Mouse (Mus musculus) liver, postnatal 0 days (tissue): ENCODE measurements at regions not wholly inside any gene's neighbourhood (a gene's known extent, or its start where the extent isn't known, plus 50 kb on each side); places are given as distances from the start of the nearest gene placed in this dataset.
A peak's percentile ranks its signal among the peaks of the same experiment; 100 is the strongest.

ENCODE experiments used
- ATAC-seq: fragments of 200-750 bp; cut with Nextera tagmentation; 2 replicates; pipeline ENCODE4 v1.8.0; 2017; ENCODE audit warnings: mild to moderate bottlenecking, moderate library complexity
- DNase-seq: peaks from one replicate; pipeline ENCODE4 v3.0.0-alpha.2; 2016
- H3K27ac ChIP-seq: fragments of 300-500 bp; sonication (generic); 2 replicates; pipeline ENCODE4 v1.5.1; 2014; ENCODE audit warnings: antibody characterized with exemption, moderate library complexity, mild to moderate bottlenecking, low read depth
- H3K27me3 ChIP-seq: fragments of 300-500 bp; sonication (generic); 2 replicates; pipeline ENCODE4 v1.6.1; 2014; ENCODE audit warnings: low read length, control low read depth, mixed read lengths; ENCODE audit not compliant: insufficient read depth
- H3K36me3 ChIP-seq: fragments of 300-500 bp; sonication (generic); replicated peaks from 2 replicates; pipeline ENCODE4 v1.6.1; 2014; ENCODE audit warnings: mild to moderate bottlenecking, control low read depth, low read length, moderate library complexity, mixed read lengths; ENCODE audit not compliant: insufficient read depth
- H3K4me1 ChIP-seq: fragments of 300-500 bp; sonication (generic); 2 replicates; pipeline ENCODE4 v1.6.1; 2014; ENCODE audit warnings: antibody characterized with exemption, mild to moderate bottlenecking, control low read depth; ENCODE audit not compliant: insufficient read depth
- H3K4me2 ChIP-seq: fragments of 300-500 bp; sonication (generic); 2 replicates; pipeline ENCODE4 v1.6.1; 2014; ENCODE audit warnings: low read depth, mild to moderate bottlenecking, low read length, moderate library complexity, mixed read lengths
- H3K4me3 ChIP-seq: fragments of 300-500 bp; sonication (generic); 2 replicates; pipeline ENCODE4 v1.5.1; 2014; ENCODE audit warnings: low read depth, low read length
- H3K9ac ChIP-seq: fragments of 300-500 bp; sonication (generic); replicated peaks from 2 replicates; pipeline ENCODE4 v1.6.1; 2014; ENCODE audit warnings: mild to moderate bottlenecking, moderate library complexity
- H3K9me3 ChIP-seq: fragments of 300-500 bp; sonication (generic); 2 replicates; pipeline ENCODE4 v1.6.1; 2016; ENCODE audit warnings: mild to moderate bottlenecking, control low read depth, low read length, mixed read lengths
- CTCF ChIP-seq: sonication (generic); IDR thresholded peaks from 2 replicates; pipeline ENCODE4 v1.5.1; 2016; ENCODE audit warnings: antibody characterized with exemption, low read depth
- EP300 ChIP-seq: IDR thresholded peaks from 2 replicates; pipeline ENCODE4 v1.6.1; 2016; ENCODE audit warnings: antibody characterized with exemption, low read depth, mild to moderate bottlenecking
- WGBS: fragments of 180-500 bp; shearing (Covaris S2); extraction: QIAGEN DNeasy Blood & Tissue Kit; methylation state at CpG from one replicate; pipeline ENCODE4 v1.1.7; 2014; ENCODE audit not compliant: insufficient replicate concordance; 5-methylcytosine and 5-hydroxymethylcytosine counted together

GRCm38 (mm10) chr14:78405568-78405967 is 97.7 kb upstream of the Tnfsf11 start:
- ATAC-seq (no peak), DNase-seq (no peak)
- no peaks in the 10 kb centered on the region for H3K27me3 ChIP-seq
- H3K4me2 ChIP-seq, result no peak overlapping the region
- TF ChIP-seq CTCF (peak; percentile 38), EP300 (no peak)
- H3K4me1 ChIP-seq, result no peaks in the 10 kb centered on the region
- no peak overlapping the region for H3K4me3 ChIP-seq
- no peaks in the 10 kb centered on the region for H3K9me3 ChIP-seq
- 53% methylated on average over 3 of the region's 3 CpGs for WGBS
- no peak overlapping the region for H3K27ac ChIP-seq
- no peaks in the 10 kb centered on the region for H3K36me3 ChIP-seq
- no peak overlapping the region for H3K9ac ChIP-seq

DNA sequence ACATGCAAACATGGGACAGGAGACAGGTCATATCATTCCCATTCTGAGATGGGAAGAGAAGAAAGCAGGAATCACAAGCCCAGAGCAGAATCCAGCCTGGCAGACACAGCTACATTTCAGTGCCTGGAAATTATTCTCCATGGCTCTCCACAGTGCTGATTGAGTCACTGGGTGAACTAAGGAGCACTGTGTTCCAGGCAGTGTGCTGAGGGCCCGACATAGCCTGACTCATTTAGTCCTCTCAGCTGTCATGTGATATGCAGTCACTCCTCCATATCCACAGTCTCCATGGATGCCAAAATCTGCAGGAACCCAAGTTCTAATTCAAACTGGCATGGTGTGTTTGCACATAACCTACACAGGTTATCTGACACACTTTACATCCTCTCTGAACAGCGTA is 90.1 kb upstream of the Tnfsf11 start:
- 72% methylated on average over 2 of the region's 2 CpGs for WGBS
- no peaks in the 10 kb centered on the region for H3K27me3 ChIP-seq
- H3K4me2 ChIP-seq, result no peak overlapping the region
- no peaks in the 10 kb centered on the region for H3K9me3 ChIP-seq
- H3K4me3 ChIP-seq, result no peak overlapping the region
- ATAC-seq (no peak), DNase-seq (no peak)
- no peaks in the 10 kb centered on the region for H3K4me1 ChIP-seq
- H3K9ac ChIP-seq, result no peak overlapping the region
- no peak overlapping the region for H3K27ac ChIP-seq
- no peaks in the 10 kb centered on the region for H3K36me3 ChIP-seq
- TF ChIP-seq CTCF (no peak), EP300 (no peak)

- ATAC-seq, result no peak
Observed at GRCm38 (mm10) chr14:78395631-78396030, 87.8 kb upstream of the Tnfsf11 start.

DNA sequence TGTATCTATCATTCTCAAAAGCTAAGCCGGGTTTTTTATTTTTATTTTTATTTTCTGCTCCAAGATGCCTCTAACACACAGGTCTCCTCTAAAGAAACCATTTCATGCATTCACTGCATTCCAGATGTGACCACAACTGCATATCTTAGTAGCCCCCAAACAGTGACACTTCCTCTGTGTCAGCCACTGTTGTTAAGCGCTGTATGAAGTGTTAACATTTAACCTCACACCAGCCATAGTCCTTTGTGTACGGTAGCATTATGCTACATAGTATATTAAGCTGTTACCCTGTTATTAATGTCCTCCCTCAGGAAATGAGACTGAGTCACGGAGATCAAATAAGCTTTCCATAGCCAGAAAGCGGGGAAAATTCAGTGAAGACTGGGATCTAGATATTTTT is 79.2 kb upstream of the Tnfsf11 start:
- H3K27me3 ChIP-seq, result no peaks in the 10 kb centered on the region
- ATAC-seq, result no peak
- H3K4me2 ChIP-seq, result no peak overlapping the region
- 59% methylated on average over 5 of the region's 5 CpGs for WGBS
- H3K9ac ChIP-seq, result no peak overlapping the region
- H3K4me3 ChIP-seq, result no peak overlapping the region
- no peaks in the 10 kb centered on the region for H3K4me1 ChIP-seq
- DNase-seq, result no peak
- TF ChIP-seq EP300 (no peak), CTCF (no peak)
- no peaks in the 10 kb centered on the region for H3K9me3 ChIP-seq
- H3K27ac ChIP-seq, result no peak overlapping the region
- H3K36me3 ChIP-seq, result no peaks in the 10 kb centered on the region

More at GRCm38 (mm10) chr14:78395631-78396030, 87.8 kb upstream of the Tnfsf11 start:
- Histone ChIP-seq H3K4me1 (no peaks in the 10 kb centered on the region), H3K4me2 (no peak overlapping the region), H3K4me3 (no peak overlapping the region), H3K9me3 (no peaks in the 10 kb centered on the region), H3K27ac (no peak overlapping the region), H3K36me3 (no peaks in the 10 kb centered on the region), H3K27me3 (no peaks in the 10 kb centered on the region), H3K9ac (no peak overlapping the region)
- WGBS, result 80% methylated on average over 6 of the region's 6 CpGs
- no peak for TF ChIP-seq EP300
- TF ChIP-seq CTCF, result no peak
- no peak for DNase-seq

GRCm38 (mm10) chr14:78384370-78384769 is 76.5 kb upstream of the Tnfsf11 start:
- Histone ChIP-seq H3K36me3 (no peaks in the 10 kb centered on the region), H3K27ac (no peak overlapping the region), H3K4me3 (no peak overlapping the region), H3K4me2 (no peak overlapping the region), H3K4me1 (no peaks in the 10 kb centered on the region), H3K9me3 (no peaks in the 10 kb centered on the region), H3K9ac (no peak overlapping the region), H3K27me3 (no peaks in the 10 kb centered on the region)
- no peak for ATAC-seq
- WGBS, result 57% methylated on average over 1 of the region's 1 CpGs
- TF ChIP-seq EP300, result no peak
- TF ChIP-seq CTCF, result no peak
- no peak for DNase-seq

GRCm38 (mm10) chr14:78383256-78383709 is 75.4 kb upstream of the Tnfsf11 start:
- Histone ChIP-seq H3K9me3 (no peaks in the 10 kb centered on the region), H3K27ac (no peak overlapping the region), H3K4me3 (no peak overlapping the region), H3K4me1 (no peaks in the 10 kb centered on the region), H3K36me3 (no peaks in the 10 kb centered on the region), H3K27me3 (no peaks in the 10 kb centered on the region), H3K4me2 (no peak overlapping the region), H3K9ac (no peak overlapping the region)
- 46% methylated on average over 8 of the region's 8 CpGs for WGBS
- TF ChIP-seq CTCF (no peak), EP300 (no peak)
- peak; percentile 63 for DNase-seq
- peak; percentile 93 for ATAC-seq

- H3K9ac ChIP-seq, result no peak overlapping the region
- H3K4me3 ChIP-seq, result no peak overlapping the region
- H3K4me1 ChIP-seq, result no peaks in the 10 kb centered on the region
- no peaks in the 10 kb centered on the region; the same call in 1 of the 2 replicates for H3K9me3 ChIP-seq
- no peak overlapping the region for H3K27ac ChIP-seq
- TF ChIP-seq EP300, result no peak
- TF ChIP-seq CTCF, result no peak
- no peak overlapping the region for H3K4me2 ChIP-seq
- 70% methylated on average over 4 of the region's 4 CpGs for WGBS
- DNase-seq (no peak), ATAC-seq (no peak)
- H3K27me3 ChIP-seq, result no peaks in the 10 kb centered on the region
- no peaks in the 10 kb centered on the region for H3K36me3 ChIP-seq
Observed at GRCm38 (mm10) chr14:78380011-78380410, 72.2 kb upstream of the Tnfsf11 start.
